Mouse (Mus musculus) cerebellum, adult 11 months (tissue): ENCODE results near the gene Aspm.

ENCODE experiments used
- DNase-seq: peaks from one replicate; pipeline ENCODE4 v3.0.0; 2022

Gene Aspm

GRCm38 (mm10) chr1:139514556-139514955 is 60.0 kb downstream of the Aspm start:
- DNase-seq: no peak
